Mouse (Mus musculus) small intestine, adult 2 months (tissue): ENCODE results near the gene Mafk.

ENCODE experiments used
- CTCF ChIP-seq: fragments of 200-500 bp; IDR thresholded peaks from 2 replicates; pipeline ENCODE4 v1.5.1; 2012; ENCODE audit warnings: low read depth, mild to moderate bottlenecking, control low read depth, inconsistent platforms, low read length, moderate library complexity, mixed read lengths; ENCODE audit not compliant: insufficient replicate concordance, insufficient read length; ENCODE audit errors: extremely low read depth
- POLR2A ChIP-seq: fragments of 200-500 bp; IDR thresholded peaks from 2 replicates; pipeline ENCODE4 v1.6.1; 2012; ENCODE audit warnings: low read depth, mild to moderate bottlenecking, control low read depth, inconsistent platforms, low read length, moderate library complexity

DNA sequence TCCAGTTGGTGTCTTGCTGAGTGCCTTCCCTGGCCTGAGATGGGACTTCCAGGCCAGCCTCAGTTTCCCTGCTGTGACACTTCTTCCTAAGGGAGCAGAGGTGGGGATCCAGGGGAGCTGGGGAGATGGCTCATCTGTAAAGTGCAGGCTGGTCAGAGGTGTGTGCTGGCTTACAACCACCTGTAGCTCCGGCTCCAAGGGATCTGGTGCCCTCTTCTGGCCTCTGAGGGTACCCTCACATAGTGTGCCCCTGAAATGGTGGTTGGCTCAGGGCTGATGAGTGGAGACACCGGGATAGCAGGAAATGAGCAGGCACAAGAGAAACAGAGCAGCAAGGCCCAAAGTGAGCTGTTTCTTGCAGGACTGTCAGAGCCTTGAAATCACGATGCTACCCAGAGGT is 45.5 kb upstream of the Mafk start:
- TF ChIP-seq CTCF (peak; percentile 84), POLR2A (no peak)
